Mouse (Mus musculus) embryonic fibroblast, embryonic 13.5 days (primary cell): ENCODE measurements around the gene Chst10. TPM values are rescaled to one million over a fixed set of nuclear protein-coding genes. Genes with fewer than 3 reads are reported as not detected.

ENCODE experiments used
- H3K27ac ChIP-seq: 2 replicates; pipeline ENCODE4 v1.5.1; 2012; ENCODE audit warnings: low read length, control low read depth, inconsistent platforms; ENCODE audit not compliant: insufficient read depth
- H3K4me1 ChIP-seq: 2 replicates; pipeline ENCODE4 v1.6.1; 2011; ENCODE audit warnings: low read length; ENCODE audit not compliant: control insufficient read depth, insufficient read depth
- H3K4me3 ChIP-seq: 2 replicates; pipeline ENCODE4 v1.5.1; 2011; ENCODE audit warnings: mild to moderate bottlenecking, control low read depth, low read length; ENCODE audit not compliant: insufficient read depth
- CTCF ChIP-seq: IDR thresholded peaks from 2 replicates; pipeline ENCODE4 v1.5.1; 2011; ENCODE audit warnings: mild to moderate bottlenecking, control low read depth, low read length, moderate library complexity, borderline replicate concordance; ENCODE audit not compliant: insufficient read depth
- POLR2A ChIP-seq: IDR thresholded peaks from 2 replicates; pipeline ENCODE4 v1.6.1; 2011; ENCODE audit warnings: low read depth, mild to moderate bottlenecking, control low read depth, low read length, moderate library complexity
- polyA plus RNA-seq: library from polyadenylated mRNA; stranded (reverse); fragments of >200 nt; gene quantifications from 2 replicates; pipeline ENCODE4 v1.2.4, GENCODE M21; 2011; ENCODE audit warnings: low read depth; ENCODE audit not compliant: missing spikeins, insufficient read length

Gene Chst10
- polyA plus RNA-seq, 1 experiment = 3.2 TPM

DNA sequence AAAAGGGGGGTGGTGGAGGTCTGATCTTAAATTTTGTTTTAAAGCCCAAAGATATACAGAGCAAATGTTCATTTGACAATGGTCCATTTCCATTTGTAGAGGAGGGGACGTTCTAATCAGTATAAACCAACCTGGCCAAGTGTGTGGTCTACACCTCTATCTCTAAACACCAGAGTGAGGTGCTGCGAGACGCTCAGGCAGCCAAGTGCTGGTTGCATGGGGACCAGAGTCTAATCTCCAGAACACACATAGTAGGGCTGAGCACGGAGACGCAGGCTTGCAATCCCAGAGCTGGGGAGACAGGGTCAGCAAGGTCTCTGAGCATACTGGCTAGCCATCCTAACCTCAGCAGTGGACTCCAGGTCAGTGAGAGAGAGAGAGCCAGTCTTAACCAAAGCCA is 6.5 kb downstream of the Chst10 start:
- no peak overlapping the region for H3K4me3 ChIP-seq
- H3K27ac ChIP-seq = no peak overlapping the region
- no peaks in the 10 kb centered on the region for H3K4me1 ChIP-seq
- no peak for TF ChIP-seq POLR2A
- no peak for TF ChIP-seq CTCF

DNA sequence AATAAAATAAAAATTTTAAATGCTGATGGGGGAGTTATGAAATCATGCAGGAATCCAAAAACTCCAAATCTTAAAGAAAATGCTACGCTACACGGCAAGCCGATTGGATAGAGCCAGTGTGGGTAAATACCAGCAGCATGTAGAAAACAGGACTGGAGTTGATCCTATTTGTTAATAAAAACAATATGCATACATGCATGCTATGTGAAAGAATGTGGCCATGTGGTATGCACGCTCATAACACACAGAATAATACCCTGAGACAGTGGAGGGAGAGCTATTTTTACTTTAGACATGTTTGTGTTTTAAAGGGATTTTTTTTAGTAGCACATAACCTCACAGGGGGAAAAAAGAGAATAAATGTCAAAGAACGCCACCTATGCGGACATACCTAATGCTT is 9.2 kb downstream of the Chst10 start:
- Histone ChIP-seq H3K27ac (no peak overlapping the region), H3K4me3 (no peak overlapping the region), H3K4me1 (no peaks in the 10 kb centered on the region)
- TF ChIP-seq POLR2A = no peak
- TF ChIP-seq CTCF = no peak

DNA sequence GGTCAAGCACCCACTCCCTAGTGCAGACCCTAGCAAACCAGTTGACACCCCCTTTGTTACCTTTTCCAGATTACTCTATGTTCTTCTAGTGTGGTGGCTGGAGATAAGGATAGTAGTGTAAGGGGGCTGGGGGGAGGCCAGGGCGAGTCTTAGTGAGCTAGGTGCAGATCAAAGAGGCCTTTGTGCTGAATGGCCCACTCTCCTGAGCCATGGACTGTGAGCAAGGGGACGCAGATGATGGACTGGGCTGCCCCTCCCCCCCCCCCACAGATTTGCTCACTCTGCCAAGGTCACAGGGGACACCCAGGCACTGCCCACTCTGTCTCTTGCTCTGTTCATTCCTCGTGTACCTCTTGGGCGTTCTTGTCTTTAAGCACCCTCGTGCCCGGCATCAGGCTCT is 10.9 kb downstream of the Chst10 start:
- H3K4me1 ChIP-seq = no peaks in the 10 kb centered on the region
- no peak overlapping the region for H3K4me3 ChIP-seq
- TF ChIP-seq CTCF (no peak), POLR2A (no peak)
- no peak overlapping the region for H3K27ac ChIP-seq

DNA sequence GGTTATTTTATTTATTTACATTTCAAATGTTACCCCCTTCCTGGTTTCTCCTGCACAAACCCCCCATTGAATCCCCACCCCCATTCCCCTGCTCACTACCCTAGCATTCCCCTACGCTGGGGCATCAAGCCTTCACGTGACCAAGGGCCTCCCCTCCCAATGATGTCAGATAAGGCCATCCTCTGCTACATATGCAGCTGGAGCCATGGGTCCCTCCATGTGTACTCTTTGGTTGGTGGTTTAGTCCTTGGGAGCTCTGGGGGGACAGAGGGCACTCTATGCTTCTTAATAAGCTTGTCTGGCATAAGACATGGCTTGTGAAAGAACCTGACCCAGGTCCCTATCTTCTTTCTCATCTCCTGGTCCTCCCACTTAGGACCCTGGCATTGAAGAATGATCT is 11.4 kb downstream of the Chst10 start:
- TF ChIP-seq CTCF (no peak), POLR2A (no peak)
- Histone ChIP-seq H3K27ac (no peak overlapping the region), H3K4me3 (no peak overlapping the region)

DNA sequence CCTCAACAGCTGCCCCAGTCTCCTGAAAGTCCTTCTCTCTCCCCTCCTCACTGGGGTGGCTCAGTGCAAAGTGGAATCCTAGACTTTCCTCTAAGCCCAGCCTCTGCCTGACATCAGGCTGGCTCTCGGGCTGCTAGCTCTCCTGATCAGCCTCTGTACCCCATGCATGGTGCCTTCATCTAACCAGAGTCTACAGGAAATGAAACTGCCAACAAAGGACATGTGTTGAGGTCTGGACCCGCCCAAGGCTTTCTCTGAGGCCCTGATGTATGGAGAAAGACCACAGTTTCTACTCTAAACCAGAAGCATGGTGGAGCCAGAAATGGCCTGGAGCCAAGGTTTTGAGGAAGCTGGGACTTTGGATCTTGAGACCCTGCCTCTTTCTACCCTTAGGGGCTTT is 12.0 kb downstream of the Chst10 start:
- Histone ChIP-seq H3K27ac (no peak overlapping the region), H3K4me1 (no peaks in the 10 kb centered on the region), H3K4me3 (no peak overlapping the region)
- TF ChIP-seq CTCF (no peak), POLR2A (no peak)

More for the DNA sequence above, 11.4 kb downstream of the Chst10 start:
- H3K4me1 ChIP-seq = no peaks in the 10 kb centered on the region

DNA sequence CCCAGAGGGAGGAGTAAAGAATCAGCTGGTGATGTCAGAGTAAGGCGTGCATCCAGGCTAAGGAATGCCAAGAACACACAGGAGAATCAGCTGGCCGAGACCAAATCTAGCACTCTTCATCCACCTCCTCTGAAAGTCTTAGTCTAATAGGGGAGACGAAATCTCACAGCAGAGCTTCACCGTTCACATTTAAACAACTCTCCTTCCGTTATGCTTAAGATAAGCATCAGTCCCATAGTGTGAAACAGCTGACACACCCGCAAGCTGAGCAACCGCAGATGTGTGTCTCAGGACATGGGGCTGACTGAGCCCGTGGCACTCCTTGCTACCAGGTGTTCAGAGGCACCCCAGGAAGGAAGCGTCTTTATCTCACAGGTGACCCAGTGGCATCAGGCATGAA is 14.2 kb downstream of the Chst10 start:
- TF ChIP-seq POLR2A (no peak), CTCF (no peak)
- H3K27ac ChIP-seq = no peak overlapping the region
- H3K4me3 ChIP-seq = no peak overlapping the region
- no peaks in the 10 kb centered on the region for H3K4me1 ChIP-seq

DNA sequence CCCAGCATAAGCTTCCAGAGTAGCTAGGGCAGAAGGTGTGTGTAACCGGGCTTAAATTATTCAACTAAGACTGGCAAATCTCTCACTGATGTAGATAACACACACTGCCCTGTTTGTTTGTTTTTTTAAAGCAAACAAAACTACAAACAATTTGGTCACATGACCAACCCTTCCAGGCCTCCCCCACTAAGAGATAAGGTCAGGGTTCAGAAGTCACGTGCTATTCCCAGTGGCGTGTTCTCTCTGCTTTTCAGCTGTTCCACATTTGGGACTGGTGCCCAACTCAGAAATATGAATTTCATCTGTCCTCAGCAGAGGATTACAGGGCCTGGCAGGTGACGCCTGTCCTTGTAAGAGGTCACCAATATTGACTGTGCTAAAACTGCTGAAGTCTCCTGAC is 15.2 kb downstream of the Chst10 start:
- no peak overlapping the region for H3K4me3 ChIP-seq
- TF ChIP-seq CTCF (no peak), POLR2A (no peak)
- H3K27ac ChIP-seq = no peak overlapping the region
- no peaks in the 10 kb centered on the region for H3K4me1 ChIP-seq

DNA sequence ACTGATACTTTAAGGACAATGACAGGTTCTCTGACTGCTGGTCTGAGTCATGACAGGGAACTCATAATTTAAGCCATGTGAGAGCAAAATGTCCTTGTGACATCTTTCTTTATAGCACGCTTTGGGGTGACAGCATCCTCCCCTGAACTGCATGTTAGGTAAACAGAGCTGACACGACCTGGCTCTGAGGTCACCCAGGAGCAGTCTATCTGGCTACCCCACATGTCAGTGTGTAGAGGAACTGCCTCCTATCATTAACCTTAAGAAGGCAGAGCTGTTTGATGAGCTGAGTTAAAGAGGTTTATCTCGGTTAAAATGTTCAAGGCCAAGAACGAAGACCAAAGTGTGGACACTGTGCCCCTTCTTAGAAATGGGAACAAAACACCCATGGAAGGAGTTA is 16.6 kb downstream of the Chst10 start:
- H3K27ac ChIP-seq = no peak overlapping the region
- TF ChIP-seq CTCF (no peak), POLR2A (no peak)
- H3K4me1 ChIP-seq = no peaks in the 10 kb centered on the region
- no peak overlapping the region for H3K4me3 ChIP-seq

DNA sequence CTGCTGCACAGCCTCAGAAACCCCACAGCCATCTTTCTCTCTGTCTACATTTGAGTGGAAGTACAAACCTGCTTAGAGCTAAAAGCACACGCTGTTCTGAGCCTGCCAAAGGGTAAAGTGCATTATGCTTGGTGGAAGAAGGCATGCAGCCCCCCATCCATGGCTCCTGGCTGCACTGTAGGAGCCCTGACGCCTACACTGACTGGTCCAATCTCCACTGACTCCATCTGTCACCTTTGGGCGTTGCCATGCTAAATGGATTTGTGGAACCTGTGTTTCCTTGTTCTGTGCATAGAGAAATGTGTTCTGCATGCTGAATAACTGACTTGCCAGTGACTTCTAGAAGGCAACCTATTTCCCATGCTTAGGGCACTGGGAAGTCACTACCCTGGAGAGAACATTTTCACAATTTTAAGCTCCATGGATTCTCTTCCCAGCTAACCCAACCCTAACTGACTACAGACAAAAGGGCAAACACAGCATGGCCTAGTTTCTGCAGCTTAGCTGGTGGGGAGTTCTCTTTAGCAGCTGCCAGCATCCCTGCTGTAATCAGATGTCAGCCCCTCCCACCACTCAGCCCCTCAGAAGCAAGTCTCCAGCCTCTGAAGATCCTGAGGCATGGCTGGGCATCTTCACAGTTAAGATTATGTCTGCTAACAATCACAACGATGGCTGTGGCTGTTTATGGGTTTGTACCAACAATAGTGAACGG is 21.1 kb downstream of the Chst10 start:
- Histone ChIP-seq H3K4me1 (no peaks in the 10 kb centered on the region), H3K27ac (no peak overlapping the region), H3K4me3 (no peak overlapping the region)
- TF ChIP-seq POLR2A (no peak), CTCF (no peak)

DNA sequence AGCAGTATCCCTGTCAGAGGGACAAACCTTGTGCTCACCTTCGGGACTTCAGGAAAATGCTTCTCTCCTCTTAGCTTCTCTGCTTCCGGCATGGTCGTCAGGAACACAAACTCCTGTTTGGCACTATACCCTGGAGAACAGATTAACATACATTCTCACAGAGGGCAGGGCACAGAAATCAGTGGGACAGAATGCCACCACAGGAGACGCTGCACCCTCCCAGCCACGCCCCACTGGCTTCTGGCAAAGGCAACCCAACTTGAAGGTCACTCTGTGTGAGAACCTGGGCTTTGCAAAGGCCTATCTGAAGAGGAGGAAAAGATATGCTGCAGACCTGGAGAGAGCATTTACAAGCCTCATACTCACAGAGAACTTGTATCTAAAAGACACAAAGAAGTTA is 24.1 kb downstream of the Chst10 start:
- Histone ChIP-seq H3K4me3 (no peak overlapping the region), H3K27ac (no peak overlapping the region), H3K4me1 (no peaks in the 10 kb centered on the region)
- no peak for TF ChIP-seq POLR2A
- TF ChIP-seq CTCF = no peak

DNA sequence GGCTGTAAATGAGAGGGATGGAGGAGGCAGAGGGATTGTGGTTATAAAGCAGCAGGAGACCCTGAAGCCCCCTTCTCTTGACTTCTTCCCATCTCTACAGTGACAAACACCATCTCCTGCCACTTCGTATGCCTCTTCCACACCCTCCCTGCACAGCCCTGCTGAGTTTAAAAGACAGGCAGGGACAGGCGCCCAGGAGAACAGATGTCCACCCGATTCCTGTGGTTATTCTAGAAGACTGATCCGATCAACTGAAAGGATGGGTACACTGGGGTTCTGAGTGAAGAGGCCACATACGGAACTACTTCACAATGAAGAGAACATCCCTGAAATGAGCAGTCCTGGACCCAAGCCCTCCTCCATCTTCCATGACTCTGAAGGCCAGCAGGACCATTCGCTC is 26.1 kb downstream of the Chst10 start:
- no peak overlapping the region for H3K4me3 ChIP-seq
- H3K27ac ChIP-seq = no peak overlapping the region
- H3K4me1 ChIP-seq = no peaks in the 10 kb centered on the region
- TF ChIP-seq POLR2A (no peak), CTCF (no peak)
